Mouse (Mus musculus): ENCODE results near the gene Tbc1d14. TPM values are rescaled to one million over a fixed set of nuclear protein-coding genes. Genes with fewer than 3 reads are reported as not detected.
A peak's percentile ranks its signal among the peaks of the same experiment; 100 is the strongest.

Tbc1d14 gene
- 22.2 and 22.5 TPM in 2 replicates for polyA plus RNA-seq (2012; rRNA removed)

GRCm38 (mm10) chr5:36593176-36593575 lies at the start of gene Tbc1d14:
Gene Tbc1d14, minus strand, starts transcription at chr5:36593276.
- no peak for DNase-seq (ENCODE audit: low spot score)

- no peak for DNase-seq (ENCODE audit: low spot score)
Measured at GRCm38 (mm10) chr5:36625612-36626011, 32.5 kb upstream of the Tbc1d14 start.

- DNase-seq (ENCODE audit: low spot score), result no peak
Measured at GRCm38 (mm10) chr5:36623670-36624069, 30.6 kb upstream of the Tbc1d14 start.

GRCm38 (mm10) chr5:36621058-36621449 lies 28.0 kb upstream of the Tbc1d14 start:
- DNase-seq (ENCODE audit: low spot score), result no peak

GRCm38 (mm10) chr5:36620409-36621057 lies 27.5 kb upstream of the Tbc1d14 start:
- no peak for DNase-seq (ENCODE audit: low spot score)

DNA sequence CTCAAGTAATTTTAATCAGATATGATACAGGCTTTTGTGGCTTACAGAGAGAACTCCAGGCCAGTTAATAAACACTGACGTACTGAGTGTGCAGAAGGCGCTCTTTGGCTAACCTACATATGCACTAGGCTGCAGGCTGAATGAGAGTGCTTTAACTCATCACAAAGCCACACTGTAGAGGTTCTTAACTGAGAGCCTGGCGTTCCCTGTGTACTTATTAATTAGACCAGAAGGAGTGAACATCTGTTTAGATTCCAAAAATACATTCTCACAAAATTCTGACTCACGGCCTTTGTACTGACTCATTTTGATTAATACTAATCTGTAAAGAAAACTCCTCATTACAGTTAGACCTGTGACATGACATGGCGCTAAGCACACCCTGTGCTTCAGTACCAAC lies 25.8 kb upstream of the Tbc1d14 start:
- no peak for DNase-seq (ENCODE audit: low spot score)

DNA sequence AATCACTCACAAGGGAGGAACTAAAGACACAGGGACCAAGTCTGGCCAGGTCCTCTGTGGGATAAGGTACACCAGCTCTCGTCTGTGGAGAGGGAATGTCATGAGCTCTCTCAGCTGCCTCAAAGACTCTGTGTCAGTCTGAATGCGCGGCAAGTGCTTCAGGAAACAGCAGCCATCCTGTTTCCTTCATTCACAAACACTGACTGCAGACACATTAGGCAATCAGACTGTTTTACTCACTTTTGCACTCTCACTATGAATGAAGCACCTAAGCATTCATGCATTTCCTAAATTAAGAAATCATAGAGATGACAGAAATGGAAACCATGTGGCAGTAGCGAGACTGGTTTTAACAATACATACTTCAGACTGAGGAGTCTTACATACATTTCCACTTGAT lies 25.3 kb upstream of the Tbc1d14 start:
- DNase-seq (ENCODE audit: low spot score), result no peak

- no peak for DNase-seq (ENCODE audit: low spot score)
Measured at GRCm38 (mm10) chr5:36614124-36614523, 21.0 kb upstream of the Tbc1d14 start.

- DNase-seq (ENCODE audit: low spot score), result no peak
Measured at GRCm38 (mm10) chr5:36608939-36609499, 15.9 kb upstream of the Tbc1d14 start.

- no peak for DNase-seq (ENCODE audit: low spot score)
Measured at GRCm38 (mm10) chr5:36603031-36603430, 10.0 kb upstream of the Tbc1d14 start.

GRCm38 (mm10) chr5:36602028-36602427 lies 9.0 kb upstream of the Tbc1d14 start:
- no peak for DNase-seq (ENCODE audit: low spot score)

DNA sequence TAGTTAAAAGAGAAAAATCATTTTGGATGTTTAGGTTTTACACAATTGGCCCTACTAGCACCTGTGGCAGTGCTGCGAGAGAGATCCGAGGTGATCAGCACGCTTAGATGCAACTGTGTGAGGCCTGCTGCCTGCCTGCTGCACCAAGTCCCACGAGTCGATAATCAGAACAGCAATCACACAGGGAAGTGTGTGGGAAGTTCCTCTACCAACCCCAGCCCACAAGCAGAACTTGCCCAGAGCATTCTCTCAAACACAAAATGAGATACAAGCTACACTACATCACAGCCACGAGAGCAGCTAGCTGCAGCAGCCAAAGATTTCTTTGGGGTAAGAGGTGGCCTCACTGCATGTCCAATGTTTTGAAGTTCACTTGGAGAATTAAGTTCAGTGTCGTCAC lies 8.4 kb upstream of the Tbc1d14 start:
- DNase-seq (ENCODE audit: low spot score), result no peak

- DNase-seq (ENCODE audit: low spot score), result no peak
Measured at GRCm38 (mm10) chr5:36598883-36599282, 5.8 kb upstream of the Tbc1d14 start.

DNA sequence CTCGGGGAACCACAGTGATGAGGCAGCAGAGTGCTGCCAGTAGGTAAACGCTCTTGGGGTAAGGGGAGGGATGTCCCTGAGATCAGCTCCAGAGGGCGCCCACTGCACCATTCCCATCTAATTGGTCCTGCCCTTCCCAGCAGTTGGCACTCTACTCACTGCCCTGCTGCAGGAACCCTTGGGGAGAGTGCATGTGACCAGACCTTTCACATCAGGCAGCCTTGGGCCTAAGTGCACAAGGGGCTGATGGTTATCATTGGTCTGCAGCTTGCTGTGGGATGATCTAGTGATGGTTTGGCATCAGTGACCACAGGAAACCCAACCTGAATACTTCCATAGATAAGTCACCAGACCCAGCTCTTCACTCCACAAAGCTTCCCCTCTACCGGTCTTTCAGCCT lies 4.6 kb upstream of the Tbc1d14 start:
- DNase-seq (ENCODE audit: low spot score), result no peak

GRCm38 (mm10) chr5:36596225-36596624 lies 3.1 kb upstream of the Tbc1d14 start:
- no peak for DNase-seq (ENCODE audit: low spot score)

GRCm38 (mm10) chr5:36595115-36595514 lies 2.0 kb upstream of the Tbc1d14 start:
- DNase-seq (ENCODE audit: low spot score), result no peak

- DNase-seq (ENCODE audit: low spot score), result no peak
Measured at GRCm38 (mm10) chr5:36594344-36594743, 1.3 kb upstream of the Tbc1d14 start.

DNA sequence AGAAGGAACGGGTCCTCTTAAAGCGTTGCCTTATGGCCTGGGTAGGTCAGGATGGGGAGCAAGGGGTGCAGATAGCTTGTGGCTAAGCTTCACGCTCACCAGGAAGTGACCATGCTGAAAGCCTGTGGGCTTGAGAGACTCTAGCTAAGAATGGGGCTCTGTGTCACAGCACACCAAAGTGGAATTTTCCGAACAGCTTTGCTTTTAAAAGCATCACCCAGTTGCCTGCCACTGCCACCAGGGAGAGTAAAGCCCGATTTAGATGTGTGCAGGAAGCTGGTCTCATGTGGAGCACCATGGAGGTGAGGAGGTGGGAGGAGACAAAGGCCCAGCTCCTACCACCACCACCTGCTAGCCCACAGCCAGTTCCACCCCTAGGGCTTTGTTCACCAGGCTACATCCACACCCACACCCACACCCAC lies 2.6 kb downstream of the Tbc1d14 start:
- DNase-seq (ENCODE audit: low spot score), result no peak

DNA sequence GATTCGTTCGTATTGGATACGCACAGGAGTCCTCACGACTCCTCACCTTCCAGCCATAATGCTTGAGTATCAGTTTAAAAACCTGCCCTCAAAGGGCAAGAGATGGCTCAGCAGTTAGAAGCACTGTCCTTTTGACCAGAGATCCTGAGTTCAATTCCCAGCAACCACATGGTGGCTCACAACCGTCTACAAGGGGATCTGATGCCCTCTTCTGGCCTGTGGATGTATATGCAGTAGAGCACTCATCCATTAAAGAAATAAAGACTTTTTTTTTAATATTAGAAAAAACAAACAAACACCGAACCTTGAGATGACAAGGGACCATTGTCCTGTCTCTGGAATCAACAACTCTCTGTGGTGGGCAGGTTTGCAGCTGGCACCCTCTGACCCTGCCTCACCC lies 8.8 kb downstream of the Tbc1d14 start:
- no peak for DNase-seq (ENCODE audit: low spot score)

DNA sequence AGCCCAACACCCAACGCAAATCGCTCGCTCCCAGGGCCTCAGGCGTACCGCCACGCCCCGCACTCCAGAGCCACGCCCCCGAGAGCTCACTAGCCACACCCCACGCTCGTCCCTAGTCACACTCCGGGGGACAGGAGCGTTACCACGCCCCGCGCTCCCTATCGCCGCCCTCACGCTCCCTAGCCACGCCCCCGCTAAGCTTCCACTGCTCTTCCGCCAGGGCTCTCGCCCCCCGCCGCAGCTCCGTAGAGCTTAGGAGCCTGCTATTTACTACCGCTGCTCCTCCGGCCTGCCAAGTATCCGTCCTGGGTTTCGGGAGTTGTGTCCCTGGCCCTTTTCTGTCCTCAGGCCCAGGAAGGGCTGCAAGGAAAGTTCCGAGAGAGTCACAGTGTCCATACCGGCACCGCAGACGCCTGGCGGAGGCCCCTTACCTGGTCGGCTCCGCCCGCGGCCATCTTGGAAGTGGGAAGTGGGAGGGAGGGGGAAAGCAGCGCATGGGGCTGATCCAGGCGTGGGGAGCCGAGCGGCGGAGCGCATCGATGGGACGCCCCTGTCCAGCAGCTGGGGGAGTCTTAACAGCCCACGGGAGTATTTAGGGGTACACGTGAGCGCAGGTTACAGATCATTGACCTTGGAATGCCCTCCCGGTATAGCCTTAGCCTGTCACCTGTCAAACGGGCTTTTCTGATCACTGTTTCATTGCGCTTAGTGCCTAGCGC lies 11.0 kb downstream of the Tbc1d14 start:
- peak; percentile 86 for DNase-seq (ENCODE audit: low spot score)

- no peak for DNase-seq (ENCODE audit: low spot score)
Measured at GRCm38 (mm10) chr5:36581259-36581923, 11.7 kb downstream of the Tbc1d14 start.

DNA sequence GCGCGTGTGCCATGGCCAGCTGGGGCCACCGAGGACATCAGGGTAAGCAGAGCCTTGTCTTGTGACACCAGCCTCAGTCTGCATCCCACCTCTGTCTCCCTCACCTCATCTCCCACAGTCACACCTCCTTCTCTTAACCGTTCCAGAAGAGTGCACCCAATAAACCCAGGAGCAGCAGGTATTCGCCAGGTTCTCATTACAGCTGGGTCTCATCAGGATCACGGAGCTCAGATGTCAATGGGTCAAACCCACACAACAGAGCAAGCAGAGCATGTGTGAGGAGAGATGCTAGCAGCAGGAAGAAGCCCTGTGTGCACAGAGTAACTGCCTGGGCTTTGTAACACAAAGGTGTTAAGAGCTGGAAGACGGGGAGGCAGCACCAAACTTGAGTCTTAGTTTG lies 13.1 kb downstream of the Tbc1d14 start:
- no peak for DNase-seq (ENCODE audit: low spot score)

DNA sequence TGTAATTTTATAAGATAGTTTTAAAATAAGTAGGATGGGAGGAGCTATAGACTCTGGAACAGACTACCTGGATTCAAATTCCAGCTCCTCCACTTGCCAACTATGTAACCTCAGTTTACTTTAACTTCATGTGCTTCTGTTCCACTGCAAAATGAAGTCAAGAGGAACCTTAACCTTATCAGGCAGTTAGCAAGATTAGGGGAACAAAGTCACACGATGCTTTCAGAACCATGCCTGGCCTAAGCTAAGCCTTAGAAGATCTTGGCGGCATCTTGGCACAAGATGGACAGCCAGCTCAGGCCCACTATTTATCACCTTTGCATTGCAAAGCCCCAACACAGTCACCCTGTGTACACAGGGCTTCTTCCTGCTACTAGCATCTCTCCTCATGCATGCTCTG lies 14.1 kb downstream of the Tbc1d14 start:
- DNase-seq (ENCODE audit: low spot score), result no peak

Data from urinary bladder, adult 2 months (tissue).